Mouse (Mus musculus) liver, adult 2 months (tissue): ENCODE measurements around the gene Exosc3.
A peak's percentile ranks its signal among the peaks of the same experiment; 100 is the strongest.

Experiments
- CTCF ChIP-seq: fragments of 200-500 bp; IDR thresholded peaks from 2 replicates; pipeline ENCODE4 v1.5.1; 2011; ENCODE audit warnings: low read depth, low read length, control low read depth
- POLR2A ChIP-seq: fragments of 200-500 bp; IDR thresholded peaks from 2 replicates; pipeline ENCODE4 v1.6.1; 2011; ENCODE audit warnings: low read length, control low read depth; ENCODE audit not compliant: insufficient read depth; ENCODE audit errors: extremely low read depth

- TF ChIP-seq CTCF: peak; percentile 88
- no peak for TF ChIP-seq POLR2A
Measured at GRCm38 (mm10) chr4:45279981-45280548, 62.5 kb downstream of the Exosc3 start.
